Mouse (Mus musculus) G1E-ER4 (cell line): ENCODE data around the gene Olfr868. TPM values are rescaled to one million over a fixed set of nuclear protein-coding genes. Genes with fewer than 3 reads are reported as not detected.

Source experiments
- GATA1 ChIP-seq: IDR thresholded peaks from one replicate; pipeline ENCODE4 v1.8.0; 2012; ENCODE audit warnings: low read length, inconsistent platforms
- polyA plus RNA-seq: library from polyadenylated mRNA; stranded (reverse); fragments of >175 nt; gene quantifications from 2 replicates; pipeline ENCODE4 v1.2.3, GENCODE M21; 2012

Gene Olfr868
- polyA plus RNA-seq: not detected in 2 replicates

- no peak for TF ChIP-seq GATA1
These were observed at the start of gene Olfr868 for GRCm38 (mm10) chr9:20098326-20098725. TSS of gene Olfr868 (plus strand) at chr9:20098626.

DNA sequence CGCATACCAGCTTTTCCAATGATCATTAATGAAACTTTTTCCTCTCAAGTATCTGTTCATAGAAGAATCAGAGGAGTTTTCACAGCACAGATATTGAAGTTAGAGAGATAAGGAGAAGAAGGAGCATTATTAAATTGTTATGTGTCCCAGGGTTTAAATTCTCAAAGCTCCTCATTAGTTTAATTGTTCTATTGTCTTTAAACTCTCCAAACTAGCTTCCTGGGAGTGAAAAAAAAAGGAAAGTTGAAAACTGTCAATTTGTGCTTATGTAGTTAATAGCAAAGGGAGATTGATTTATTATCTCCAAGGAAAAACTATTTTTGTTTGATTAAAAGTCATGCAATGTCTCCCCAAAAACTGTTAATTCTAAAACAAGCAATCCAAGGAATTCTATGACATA lies 41.0 kb upstream of the Olfr868 start, which contains the start of gene Olfr867:
TSS of gene Olfr867 (minus strand) at position 101 of the 400 bp plus-strand sequence.
- no peak for TF ChIP-seq GATA1

DNA sequence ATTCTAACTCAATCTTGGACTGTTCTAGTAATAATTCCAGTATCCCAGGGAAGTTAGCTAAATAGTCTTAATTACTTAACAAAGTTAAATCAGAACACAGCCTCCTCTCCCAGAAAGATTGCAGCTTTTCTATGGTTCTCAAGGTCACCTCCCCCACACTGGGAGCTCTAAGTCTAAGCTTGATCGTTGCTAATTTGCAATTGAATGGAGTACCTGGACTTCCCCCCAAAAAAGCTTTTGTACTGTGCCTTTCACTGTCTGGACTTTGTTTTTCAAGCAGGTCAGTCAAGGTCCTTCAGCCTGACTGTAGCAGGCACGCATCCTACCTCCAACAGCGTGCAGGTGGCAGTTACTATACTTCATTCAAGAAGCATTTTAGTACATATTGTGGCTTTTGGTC lies 28.2 kb upstream of the Olfr868 start:
- no peak for TF ChIP-seq GATA1

GRCm38 (mm10) chr9:20071291-20071690 lies 27.1 kb upstream of the Olfr868 start:
- no peak for TF ChIP-seq GATA1

- TF ChIP-seq GATA1: no peak
These were observed 24.8 kb upstream of the Olfr868 start for GRCm38 (mm10) chr9:20073523-20074177.

DNA sequence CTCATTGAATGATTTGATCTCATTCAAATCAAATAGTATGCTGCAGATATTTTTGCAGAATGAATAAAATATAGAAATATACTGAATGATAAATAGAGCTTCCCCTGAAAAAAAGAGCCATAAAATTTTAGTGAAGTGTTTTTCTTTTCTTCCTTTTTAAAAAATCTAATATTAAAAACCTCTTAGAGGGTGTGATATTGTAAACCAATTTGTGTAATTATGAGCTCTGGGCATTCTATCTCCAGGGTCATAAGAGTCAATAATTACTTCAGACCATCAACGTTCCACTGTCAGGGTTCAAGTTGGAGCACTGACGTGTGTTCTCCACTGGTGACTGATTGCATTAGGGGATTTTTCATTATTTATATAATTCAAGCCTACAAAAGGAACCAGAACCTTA lies 30.3 kb downstream of the Olfr868 start, which contains the start of gene Olfr869:
TSS of gene Olfr869 (plus strand) at position 301 of the 400 bp plus-strand sequence.
- TF ChIP-seq GATA1: no peak

GRCm38 (mm10) chr9:20149706-20150105 lies 51.3 kb downstream of the Olfr868 start:
- TF ChIP-seq GATA1: no peak

Other genes starting within 250 kb of the Olfr868 start
- not detected in 2 replicates for gene Olfr860, start 248.9 kb upstream of the Olfr868 start, polyA plus RNA-seq
- not detected in 2 replicates for gene Olfr862, start 210.6 kb upstream of the Olfr868 start, polyA plus RNA-seq
- gene Olfr77, start 181.8 kb upstream of the Olfr868 start, polyA plus RNA-seq: not detected in 2 replicates
- not detected in 2 replicates for gene Olfr866, start 70.6 kb upstream of the Olfr868 start, polyA plus RNA-seq
- not detected in 2 replicates for gene Olfr867, start 41.1 kb upstream of the Olfr868 start, polyA plus RNA-seq
- gene Olfr869, start 30.4 kb downstream of the Olfr868 start, polyA plus RNA-seq: not detected in 2 replicates
- gene Olfr870, start 75.4 kb downstream of the Olfr868 start, polyA plus RNA-seq: not detected in 2 replicates
- gene Olfr871, start 113.6 kb downstream of the Olfr868 start, polyA plus RNA-seq: not detected in 2 replicates
- gene Olfr872, start 138.5 kb downstream of the Olfr868 start, polyA plus RNA-seq: not detected in 2 replicates
- not detected in 2 replicates for gene Olfr39, start 183.7 kb downstream of the Olfr868 start, polyA plus RNA-seq
- gene Olfr873, start 199.9 kb downstream of the Olfr868 start, polyA plus RNA-seq: not detected in 2 replicates
- gene Olfr18, start 237.5 kb downstream of the Olfr868 start, polyA plus RNA-seq: not detected in 2 replicates